In the genomic region with DNA sequence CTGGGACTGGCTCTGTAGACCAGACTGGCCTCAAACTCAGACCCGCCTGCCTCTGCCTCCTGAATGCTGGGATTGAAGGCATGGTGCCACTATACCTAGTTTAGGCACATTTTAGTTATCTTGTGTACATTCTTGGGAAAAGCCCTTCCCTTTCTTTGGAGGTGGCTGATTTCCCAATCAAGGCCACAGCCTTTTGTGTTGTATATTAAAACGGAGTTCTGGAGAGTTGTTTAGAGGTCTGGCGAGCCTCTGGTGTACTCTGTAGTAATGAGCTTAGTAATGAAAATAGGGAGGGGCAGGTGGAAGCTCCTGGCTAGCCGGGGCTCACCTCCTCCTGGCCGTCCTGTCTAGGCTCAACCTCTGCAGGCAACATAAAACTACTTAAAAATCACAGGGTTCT, we compare ENCODE assay signal across 10 mouse cellular contexts. TPM values are rescaled to one million over a fixed set of nuclear protein-coding genes. Genes with fewer than 3 reads are reported as not detected.
DNase-seq lines count a peak whose midpoint lies in the region; ATAC-seq and TF ChIP-seq lines count a peak whose summit lies in the region.
"Had no signal": no experiment of that assay in that cellular context is flagged by ENCODE, and none has a peak within 500 bp of the region (broad histone marks: within the 10 kb centered on the region; RNA-seq: fewer than 3 reads in every experiment).

No protein-coding gene starts in this region.

- no peaks in the 10 kb centered on the region for H3K9me3 ChIP-seq in embryonic facial prominence, embryonic 14.5 days (ENCODE audit: control insufficient read depth, low read length)
- no peaks in the 10 kb centered on the region for H3K9me3 ChIP-seq in limb, embryonic 10.5 days (replicated peaks)
- no peaks in the 10 kb centered on the region for H3K9me3 ChIP-seq in neural tube, embryonic 12.5 days

- H3K9ac ChIP-seq in embryonic facial prominence, embryonic 14.5 days (ENCODE audit: low read depth, low read length): peak overlapping the region; percentile 90
- 0 out of 2 replicates have a peak overlapping the region, but pooled peaks have one; percentile 77 for H3K9ac ChIP-seq in neural tube, embryonic 12.5 days

- no peaks in the 10 kb centered on the region for H3K27me3 ChIP-seq in embryonic facial prominence, embryonic 14.5 days (replicated peaks; ENCODE audit: control insufficient read depth, insufficient read depth, low read length)
- no peaks in the 10 kb centered on the region for H3K27me3 ChIP-seq in limb, embryonic 10.5 days (ENCODE audit: low read depth, poor library complexity, severe bottlenecking)
- H3K27me3 ChIP-seq in neural tube, embryonic 12.5 days (replicated peaks): no peaks in the 10 kb centered on the region
- H3K27me3 ChIP-seq: Patski had no signal

- peaks cover 20% of the 10 kb centered on the region for H3K4me1 ChIP-seq in embryonic facial prominence, embryonic 14.5 days (ENCODE audit: control insufficient read depth, insufficient read depth, low read length)
- peaks cover 59% of the 10 kb centered on the region for H3K4me1 ChIP-seq in limb, embryonic 10.5 days
- H3K4me1 ChIP-seq in neural tube, embryonic 12.5 days: peaks cover 41% of the 10 kb centered on the region

- H3K4me3 ChIP-seq in layer of hippocampus, adult 2 months: peak overlapping the region; percentile 84
- peak overlapping the region; percentile 84 for H3K4me3 ChIP-seq in embryonic facial prominence, embryonic 14.5 days (ENCODE audit: low read depth, low read length)
- peak overlapping the region; percentile 76 for H3K4me3 ChIP-seq in limb, embryonic 10.5 days
- H3K4me3 ChIP-seq in neural tube, embryonic 12.5 days: peak overlapping the region; percentile 81; the same call in 1 of the 2 replicates

- peak overlapping the region; percentile 74 for H3K4me2 ChIP-seq in embryonic facial prominence, embryonic 14.5 days (ENCODE audit: low read depth, low read length)
- peak overlapping the region; percentile 65 for H3K4me2 ChIP-seq in neural tube, embryonic 12.5 days (replicated peaks)

- no peak for TF ChIP-seq CTCF in layer of hippocampus, adult 2 months (conservative IDR thresholded peaks at IDR 0.05)

- H3K36me3 ChIP-seq in embryonic facial prominence, embryonic 14.5 days (ENCODE audit: control insufficient read depth, insufficient read depth, low read length): peaks cover 3% of the 10 kb centered on the region; the same call in 1 of the 2 replicates
- H3K36me3 ChIP-seq in limb, embryonic 10.5 days: peaks cover 32% of the 10 kb centered on the region
- H3K36me3 ChIP-seq in neural tube, embryonic 12.5 days: no peaks in the 10 kb centered on the region

- WGBS in embryonic facial prominence, embryonic 14.5 days: 38% methylated on average over 5 of the region's 5 CpGs
- 45% methylated on average over 5 of the region's 5 CpGs for WGBS in limb, embryonic 10.5 days
- 20% methylated on average over 5 of the region's 5 CpGs for WGBS in neural tube, embryonic 12.5 days

- no peak for DNase-seq in layer of hippocampus, adult 2 months (ENCODE audit: low spot score in 2 of 2)
- DNase-seq in layer of hippocampus, postnatal 14 days (ENCODE audit: low spot score in 2 of 2): no peak
- DNase-seq in embryonic facial prominence, embryonic 14.5 days (ENCODE audit: low spot score): no peak
- DNase-seq in limb, embryonic 10.5 days (ENCODE audit: low spot score): no peak
- DNase-seq in right cerebral cortex, postnatal 25 days: no peak
- no peak for DNase-seq in frontal cortex, postnatal 25 days (ENCODE audit: low spot score in 2 of 2)
- DNase-seq in adrenal gland, postnatal 10 days: no peak
- DNase-seq: embryo, embryonic 11 days had no signal

- ATAC-seq in embryonic facial prominence, embryonic 14.5 days (ENCODE audit: low read depth): no peak
- no peak for ATAC-seq in neural tube, embryonic 12.5 days (ENCODE audit: low FRiP score, low read depth)
- ATAC-seq: Patski had no signal

- H3K27ac ChIP-seq in layer of hippocampus, adult 2 months: peak overlapping the region; percentile 99
- H3K27ac ChIP-seq in embryonic facial prominence, embryonic 14.5 days (replicated peaks; ENCODE audit: low read depth, low read length): no peak overlapping the region
- no peak overlapping the region for H3K27ac ChIP-seq in limb, embryonic 10.5 days
- no peak overlapping the region for H3K27ac ChIP-seq in neural tube, embryonic 12.5 days

RNA-seq across cellular contexts. Expression of a gene that starts 2.0 kb away (rescaled TPM):
- total RNA-seq in layer of hippocampus, adult 2 months (2021): 10 to 100 TPM; 94.5 to 96.4 TPM
- 100 to 1,000 TPM in 1 of 2 experiments, 10 to 100 TPM in 1; 89.7 to 110 TPM for total RNA-seq in layer of hippocampus, postnatal 14 days (2021)
- 94.2 and 111 TPM in 2 replicates for polyA plus RNA-seq in embryonic facial prominence, embryonic 14.5 days (2014; fragmentation: Nextera tagmentation; extraction: Ambion mirVana)
- 110 and 139 TPM in 2 replicates for polyA plus RNA-seq in limb, embryonic 10.5 days (2016; fragmentation: Nextera tagmentation; extraction: Ambion mirVana)
- polyA plus RNA-seq in neural tube, embryonic 12.5 days (2016; fragmentation: Nextera tagmentation; extraction: Ambion mirVana): 122 and 128 TPM in 2 replicates
- total RNA-seq in adrenal gland, postnatal 10 days (2021): 10 to 100 TPM in 1 of 2 experiments, 1 to 10 TPM in 1; 9.1 to 12.9 TPM

Comparison
In these comparisons a context has a peak if more than half of its experiments do, and no peak if none do; other contexts are left out.
1. RNA of a gene that starts 2.0 kb away (total RNA-seq): 89.7 to 110 TPM in layer of hippocampus, postnatal 14 days and 94.5 to 96.4 TPM in layer of hippocampus, adult 2 months; 9.1 to 12.9 TPM in adrenal gland, postnatal 10 days; every median in the first group is over 4 times any median in the second.
2. Peak in every context shown above with its lines, with median percentiles within 50 percentile points of each other: H3K4me3 ChIP-seq.